Mouse (Mus musculus) hindbrain, postnatal 0 days (tissue): ENCODE results near the gene Tmem222. TPM values are rescaled to one million over a fixed set of nuclear protein-coding genes. Genes with fewer than 3 reads are reported as not detected.

Experiments used
- ATAC-seq: fragments of 200-750 bp; cut with Nextera tagmentation; 2 replicates; pipeline ENCODE4 v1.8.0; 2017; ENCODE audit warnings: mild to moderate bottlenecking, moderate TSS enrichment, moderate library complexity
- DNase-seq: peaks from one replicate; pipeline ENCODE4 v3.0.0-alpha.2; 2015; ENCODE audit warnings: low spot score
- H3K27ac ChIP-seq: fragments of 300-500 bp; sonication (generic); 2 replicates; pipeline ENCODE4 v1.5.1; 2014; ENCODE audit warnings: mild to moderate bottlenecking
- H3K27me3 ChIP-seq: fragments of 300-500 bp; sonication (generic); 2 replicates; pipeline ENCODE4 v1.6.1; 2014; ENCODE audit warnings: low read length, mixed read lengths; ENCODE audit not compliant: insufficient read depth
- H3K36me3 ChIP-seq: fragments of 300-500 bp; sonication (generic); 2 replicates; pipeline ENCODE4 v1.6.1; 2014; ENCODE audit warnings: low read length, mixed read lengths; ENCODE audit not compliant: insufficient read depth
- H3K4me1 ChIP-seq: fragments of 300-500 bp; sonication (generic); 2 replicates; pipeline ENCODE4 v1.6.1; 2014; ENCODE audit warnings: antibody characterized with exemption, low read length, mixed read lengths; ENCODE audit not compliant: insufficient read depth
- H3K4me2 ChIP-seq: fragments of 300-500 bp; sonication (generic); 2 replicates; pipeline ENCODE4 v1.6.1; 2014; ENCODE audit warnings: low read depth, mild to moderate bottlenecking, low read length, moderate library complexity, mixed read lengths
- H3K4me3 ChIP-seq: fragments of 300-500 bp; sonication (generic); 2 replicates; pipeline ENCODE4 v1.5.1; 2014; ENCODE audit warnings: low read length
- H3K9ac ChIP-seq: fragments of 300-500 bp; sonication (generic); replicated peaks from 2 replicates; pipeline ENCODE4 v1.6.1; 2014; ENCODE audit warnings: mild to moderate bottlenecking, low read length, moderate library complexity, mixed read lengths
- H3K9me3 ChIP-seq: fragments of 300-500 bp; sonication (generic); 2 replicates; pipeline ENCODE4 v1.6.1; 2016; ENCODE audit warnings: low read length, mixed read lengths
- CTCF ChIP-seq: IDR thresholded peaks from 2 replicates; pipeline ENCODE4 v1.5.1; 2016; ENCODE audit warnings: antibody characterized with exemption, control low read depth, low read depth
- WGBS: fragments of 180-500 bp; shearing (Covaris S2); extraction: QIAGEN DNeasy Blood & Tissue Kit; methylation state at CpG from one replicate; pipeline ENCODE4 v1.1.7; 2014; 5-methylcytosine and 5-hydroxymethylcytosine counted together
- polyA plus RNA-seq: library from polyadenylated mRNA; unstranded; fragments of >200 nt; fragmentation: Nextera tagmentation; extraction: Ambion mirVana; gene quantifications from 2 replicates; pipeline ENCODE4 v1.2.1, GENCODE M21; 2015
- total RNA-seq: library from RNA; depleted of rRNA; stranded (reverse); fragments of >200 nt; gene quantifications from 2 replicates; pipeline ENCODE4 v1.2.3, GENCODE M21; 2014

The Tmem222 gene
- total and polyA plus RNA-seq, 2 experiments from 2014 or later = 136 to 138 TPM

GRCm38 (mm10) chr4:133285950-133286349, 8.4 kb upstream of the Tmem222 start:
- Histone ChIP-seq H3K9me3 (no peaks in the 10 kb centered on the region), H3K4me2 (no peak overlapping the region), H3K4me1 (no peaks in the 10 kb centered on the region), H3K9ac (no peak overlapping the region), H3K27me3 (no peaks in the 10 kb centered on the region), H3K36me3 (no peaks in the 10 kb centered on the region), H3K27ac (no peak overlapping the region), H3K4me3 (no peak overlapping the region)
- ATAC-seq = no peak
- WGBS = 91% methylated on average over 5 of the region's 5 CpGs
- no peak for TF ChIP-seq CTCF
- no peak for DNase-seq

- ATAC-seq = no peak
- WGBS = 72% methylated on average over 3 of the region's 3 CpGs
- DNase-seq = no peak
- no peaks in the 10 kb centered on the region for H3K27me3 ChIP-seq
- no peak overlapping the region for H3K27ac ChIP-seq
- no peak for TF ChIP-seq CTCF
- H3K4me1 ChIP-seq = no peaks in the 10 kb centered on the region
- no peak overlapping the region for H3K4me3 ChIP-seq
- no peak overlapping the region for H3K4me2 ChIP-seq
- no peaks in the 10 kb centered on the region for H3K9me3 ChIP-seq
- no peak overlapping the region for H3K9ac ChIP-seq
- H3K36me3 ChIP-seq = no peaks in the 10 kb centered on the region
Observed at GRCm38 (mm10) chr4:133285299-133285698, 7.7 kb upstream of the Tmem222 start.

GRCm38 (mm10) chr4:133282656-133283055, 5.1 kb upstream of the Tmem222 start:
- no peaks in the 10 kb centered on the region for H3K9me3 ChIP-seq
- H3K4me3 ChIP-seq = no peak overlapping the region
- DNase-seq = no peak
- peak overlapping the region; percentile 76; the same call in 1 of the 2 replicates for H3K27ac ChIP-seq
- H3K36me3 ChIP-seq = no peaks in the 10 kb centered on the region
- 20% methylated on average over 4 of the region's 4 CpGs for WGBS
- no peak for ATAC-seq
- H3K9ac ChIP-seq = no peak overlapping the region
- no peaks in the 10 kb centered on the region for H3K27me3 ChIP-seq
- H3K4me2 ChIP-seq = no peak overlapping the region
- H3K4me1 ChIP-seq = no peaks in the 10 kb centered on the region
- TF ChIP-seq CTCF = peak; percentile 26

- no peaks in the 10 kb centered on the region for H3K36me3 ChIP-seq
- 26% methylated on average over 5 of the region's 5 CpGs for WGBS
- H3K27me3 ChIP-seq = no peaks in the 10 kb centered on the region
- TF ChIP-seq CTCF = no peak
- no peak overlapping the region for H3K4me3 ChIP-seq
- no peaks in the 10 kb centered on the region for H3K4me1 ChIP-seq
- 0 out of 2 replicates have a peak overlapping the region, but pooled peaks have one; percentile 13 for H3K9ac ChIP-seq
- peak overlapping the region; percentile 76 for H3K27ac ChIP-seq
- DNase-seq (peak; percentile 68), ATAC-seq (peak; percentile 10; the same call in 1 of the 2 replicates)
- no peak overlapping the region for H3K4me2 ChIP-seq
- no peaks in the 10 kb centered on the region for H3K9me3 ChIP-seq
Observed at GRCm38 (mm10) chr4:133281951-133282481, 4.4 kb upstream of the Tmem222 start.

GRCm38 (mm10) chr4:133281513-133281912, 3.9 kb upstream of the Tmem222 start:
- Histone ChIP-seq H3K9ac (0 out of 2 replicates have a peak overlapping the region, but pooled peaks have one; percentile 13), H3K27me3 (no peaks in the 10 kb centered on the region), H3K36me3 (no peaks in the 10 kb centered on the region), H3K4me1 (no peaks in the 10 kb centered on the region), H3K4me3 (no peak overlapping the region), H3K27ac (peak overlapping the region; percentile 76), H3K4me2 (no peak overlapping the region), H3K9me3 (no peaks in the 10 kb centered on the region)
- WGBS = 49% methylated on average over 7 of the region's 7 CpGs
- ATAC-seq (no peak), DNase-seq (no peak)
- TF ChIP-seq CTCF = no peak

- Histone ChIP-seq H3K4me1 (no peaks in the 10 kb centered on the region), H3K9me3 (no peaks in the 10 kb centered on the region), H3K4me3 (no peak overlapping the region), H3K4me2 (peak overlapping the region; percentile 83), H3K27me3 (no peaks in the 10 kb centered on the region), H3K36me3 (no peaks in the 10 kb centered on the region), H3K27ac (peak overlapping the region; percentile 94), H3K9ac (no peak overlapping the region)
- no peak for TF ChIP-seq CTCF
- no peak for ATAC-seq
- no peak for DNase-seq
- WGBS = 91% methylated on average over 3 of the region's 3 CpGs
Observed at GRCm38 (mm10) chr4:133278482-133278881, 890 bp upstream of the Tmem222 start.

GRCm38 (mm10) chr4:133278067-133278466, 475 bp upstream of the Tmem222 start:
- DNase-seq (no peak), ATAC-seq (no peak)
- WGBS = 25% methylated on average over 6 of the region's 6 CpGs

More at GRCm38 (mm10) chr4:133278067-133278466, 475 bp upstream of the Tmem222 start:
- Histone ChIP-seq H3K9me3 (no peaks in the 10 kb centered on the region), H3K36me3 (no peaks in the 10 kb centered on the region), H3K4me3 (peak overlapping the region; percentile 71), H3K4me1 (no peaks in the 10 kb centered on the region), H3K4me2 (peak overlapping the region; percentile 83), H3K27ac (peak overlapping the region; percentile 94), H3K9ac (peak overlapping the region; percentile 83), H3K27me3 (no peaks in the 10 kb centered on the region)
- no peak for TF ChIP-seq CTCF
